Comparison of ENCODE assay signal across 13 mouse cellular contexts in genomic region chr11:30672719-30673118, GRCm38 (mm10). TPM values are rescaled to one million over a fixed set of nuclear protein-coding genes. Genes with fewer than 3 reads are reported as not detected.
DNase-seq lines count a peak whose midpoint lies in the region; ATAC-seq and TF ChIP-seq lines count a peak whose summit lies in the region.
"Had no signal": no experiment of that assay in that cellular context is flagged by ENCODE, and none has a peak within 500 bp of the region (broad histone marks: within the 10 kb centered on the region; RNA-seq: fewer than 3 reads in every experiment).

No protein-coding gene starts in this region.

- no peak for TF ChIP-seq CTCF in layer of hippocampus, adult 2 months (conservative IDR thresholded peaks at IDR 0.05)

- peak overlapping the region; percentile 32; the same call in 1 of the 2 replicates for H3K27ac ChIP-seq in layer of hippocampus, adult 2 months
- H3K27ac ChIP-seq: liver, embryonic 13.5 days; midbrain, embryonic 10.5 days; neural tube, embryonic 15.5 days had no signal

- ATAC-seq in megakaryocyte, adult 5-6 weeks (ENCODE audit: poor library complexity, severe bottlenecking) = no peak

- intact Hi-C loops in heart, postnatal 36 days (cut with DNase I) = loop anchor here (10.0 kb wide), 1 partner anchor 692 kb away; no protein-coding TSS in a partner anchor

- no peak overlapping the region for H3K4me3 ChIP-seq in layer of hippocampus, adult 2 months
- H3K4me3 ChIP-seq: liver, embryonic 13.5 days; midbrain, embryonic 10.5 days; neural tube, embryonic 15.5 days had no signal

- peak; percentile 32 for DNase-seq in adrenal gland, postnatal 10 days
- no peak for DNase-seq in adrenal gland, adult (ENCODE audit: inconsistent age in 2 of 2, low spot score in 1 of 2)
- peak in 1 of 2 experiments; percentile 23 for DNase-seq in layer of hippocampus, adult 2 months (ENCODE audit: low spot score in 2 of 2)
- DNase-seq in layer of hippocampus, adult 8-10 months (ENCODE audit: low spot score in 2 of 2) = no peak
- peak; percentile 81 for DNase-seq in adipocyte (ENCODE audit: low spot score)
- peak; percentile 54 to 59 for DNase-seq in heart, postnatal 36 days
- DNase-seq in left cerebral cortex, adult 18-20 months (ENCODE audit: low spot score in 2 of 2) = no peak
- DNase-seq: layer of hippocampus, postnatal 36 days; liver, embryonic 13.5 days; thymus, adult 2 months had no signal

RNA-seq across cellular contexts. Expression of gene Acyp2, which starts 23.3 kb away (rescaled TPM):
- total RNA-seq in adrenal gland, postnatal 10 days (2021) = 10 to 100 TPM; 41.0 to 42.2 TPM
- 10 to 100 TPM; 21.2 to 22.4 TPM for total RNA-seq in layer of hippocampus, adult 2 months (2021)
- total RNA-seq in layer of hippocampus, adult 8-10 months (2022) = 10 to 100 TPM; 16.8 to 26.9 (median 23.3) TPM
- 10 to 100 TPM; 85.1 to 91.6 TPM for total RNA-seq in heart, postnatal 36 days (2021)
- total RNA-seq in left cerebral cortex, adult 18-20 months (2021) = 10 to 100 TPM; 21.3 to 26.8 TPM
- total RNA-seq in megakaryocyte, adult 5-6 weeks (2015) = 0.59 and 1.9 TPM in 2 replicates
- 1.6 and 2.6 TPM in 2 replicates for total RNA-seq in megakaryocyte, adult 5-6 weeks (2017)

Comparison
In these comparisons a context has a peak if more than half of its experiments do, and no peak if none do; other contexts are left out.
1. DNase-seq: peak in adrenal gland, postnatal 10 days (single experiment), adipocyte (single experiment) and heart, postnatal 36 days (2 of 2); none in adrenal gland, adult (0 of 2), layer of hippocampus, adult 8-10 months (0 of 2) and left cerebral cortex, adult 18-20 months (0 of 2).
2. RNA of gene Acyp2, which starts 23.3 kb away (total RNA-seq): 85.1 to 91.6 TPM in heart, postnatal 36 days, 41.0 to 42.2 TPM in adrenal gland, postnatal 10 days, 21.3 to 26.8 TPM in left cerebral cortex, adult 18-20 months, 16.8 to 26.9 TPM in layer of hippocampus, adult 8-10 months and 21.2 to 22.4 TPM in layer of hippocampus, adult 2 months; 0.59 to 2.6 TPM in megakaryocyte, adult 5-6 weeks; every median in the first group is over 4 times any median in the second.